Mouse (Mus musculus): ENCODE data around the gene Entpd8.
A peak's percentile ranks its signal among the peaks of the same experiment; 100 is the strongest.

Entpd8 gene

DNA sequence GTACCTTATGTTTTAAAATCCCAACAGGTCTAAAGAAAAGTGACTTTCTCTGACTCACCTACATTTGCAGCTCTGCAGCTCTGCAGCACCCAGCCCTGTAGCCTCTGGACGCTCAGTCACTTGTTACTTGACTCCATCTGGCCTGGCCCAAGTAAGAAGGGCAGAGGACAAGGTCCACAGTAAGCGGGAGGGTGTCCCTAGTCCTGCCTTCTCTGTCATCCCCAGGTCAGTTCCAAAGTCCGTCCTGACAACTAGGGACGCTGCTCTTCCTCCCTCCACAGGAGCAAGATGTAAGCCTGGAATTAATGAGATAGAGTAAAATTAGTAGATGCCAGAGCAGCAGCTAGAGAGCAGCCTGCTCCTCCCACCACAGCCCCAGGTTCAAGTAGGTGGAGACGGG is at the start of gene Entpd8:
Entpd8 (plus strand) TSS at position 229 of the 400 bp plus-strand sequence.
- DNase-seq: peak; percentile 92

DNA sequence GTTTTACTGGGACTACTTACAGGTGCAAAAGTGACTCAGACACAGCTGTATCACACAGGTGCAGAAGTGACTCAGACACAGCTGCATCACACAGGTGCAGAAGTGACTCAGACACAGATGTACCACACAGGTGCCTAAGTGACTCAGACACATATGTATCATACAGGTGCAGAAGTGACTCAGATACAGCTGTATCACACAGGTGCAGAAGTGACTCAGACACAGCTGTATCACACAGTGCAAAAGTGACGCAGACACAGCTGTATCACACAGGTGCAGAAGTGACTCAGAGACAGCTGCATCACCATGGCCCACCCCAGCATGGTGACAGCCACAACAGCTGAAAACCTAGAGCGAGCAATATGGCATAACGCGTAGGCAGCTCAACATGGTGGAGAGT is 45.1 kb upstream of the Entpd8 start:
- no peak for DNase-seq

DNA sequence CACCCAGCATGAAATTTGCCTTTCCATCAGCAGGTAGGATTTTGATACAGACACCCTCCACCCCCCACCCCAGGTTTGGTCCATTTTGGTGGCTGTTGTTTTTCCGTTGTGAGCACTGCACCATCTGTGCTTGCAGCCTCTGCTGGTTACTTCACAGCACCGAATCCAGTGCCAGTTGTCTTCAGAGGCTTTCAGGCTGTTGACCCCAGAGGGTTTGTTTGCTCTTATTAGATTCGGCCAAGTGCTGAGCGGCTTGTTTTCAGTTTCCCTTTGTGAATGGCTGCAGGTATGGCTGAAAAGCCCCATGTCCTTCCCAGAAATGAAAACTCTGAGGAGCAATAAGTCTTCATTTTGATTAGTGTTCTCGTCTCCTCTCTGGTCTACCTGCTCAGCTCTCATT is 40.0 kb upstream of the Entpd8 start:
- no peak for DNase-seq

DNA sequence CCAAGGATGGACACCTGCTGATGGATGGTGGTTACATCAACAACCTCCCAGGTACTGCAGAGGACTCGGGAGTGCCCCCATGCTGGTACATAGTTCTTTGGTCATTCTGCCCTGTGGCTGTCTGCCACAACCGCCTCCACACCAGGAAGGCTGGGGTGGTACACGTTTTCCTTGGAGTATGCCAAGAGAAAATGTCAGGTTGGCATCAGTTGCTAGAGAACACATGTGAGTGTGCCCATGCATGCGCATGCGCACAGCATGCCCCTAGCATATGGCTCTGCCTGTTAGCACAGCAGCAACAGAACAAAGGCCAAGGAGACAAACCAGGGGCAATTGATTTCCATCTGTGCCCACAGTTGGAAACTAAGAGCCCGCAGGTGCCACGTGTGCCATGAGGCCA is 29.2 kb upstream of the Entpd8 start:
- DNase-seq: no peak

DNA sequence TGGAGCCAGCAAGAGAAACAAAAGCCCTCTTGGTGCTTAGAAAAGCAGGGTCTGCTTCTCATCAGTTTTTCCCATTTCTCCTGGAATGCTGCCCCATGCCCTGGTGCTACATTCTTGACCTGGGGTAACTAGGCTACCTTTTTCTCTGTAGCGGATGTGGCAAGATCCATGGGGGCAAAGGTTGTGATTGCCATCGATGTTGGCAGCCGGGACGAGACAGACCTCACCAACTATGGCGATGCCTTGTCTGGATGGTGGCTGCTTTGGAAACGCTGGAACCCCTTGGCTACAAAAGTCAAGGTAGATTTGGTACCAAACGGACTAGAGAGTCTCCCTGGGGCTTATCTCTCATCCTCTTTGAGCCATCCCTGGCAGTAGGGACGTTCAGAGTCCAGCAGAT is 28.7 kb upstream of the Entpd8 start:
- DNase-seq: no peak

DNA sequence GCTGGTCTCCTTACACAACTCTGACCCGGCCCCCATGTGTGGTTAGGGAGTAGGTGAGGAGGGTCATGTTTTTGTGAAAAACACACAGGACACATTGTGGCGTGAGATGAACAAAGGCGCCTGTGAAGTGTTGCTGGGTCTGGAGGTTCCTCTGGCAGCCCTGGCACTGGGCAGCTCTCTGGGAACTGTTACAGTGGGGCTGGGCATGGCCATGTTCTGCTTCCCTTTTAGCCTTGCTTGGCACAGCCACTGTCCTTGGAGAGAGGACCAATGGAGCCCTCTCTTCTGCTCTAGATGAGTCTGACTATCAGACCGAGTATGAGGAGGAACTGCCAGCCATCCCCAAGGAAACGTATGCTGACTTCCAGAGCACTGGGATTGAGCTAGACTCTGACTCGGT is 27.0 kb upstream of the Entpd8 start:
- no peak for DNase-seq

DNA sequence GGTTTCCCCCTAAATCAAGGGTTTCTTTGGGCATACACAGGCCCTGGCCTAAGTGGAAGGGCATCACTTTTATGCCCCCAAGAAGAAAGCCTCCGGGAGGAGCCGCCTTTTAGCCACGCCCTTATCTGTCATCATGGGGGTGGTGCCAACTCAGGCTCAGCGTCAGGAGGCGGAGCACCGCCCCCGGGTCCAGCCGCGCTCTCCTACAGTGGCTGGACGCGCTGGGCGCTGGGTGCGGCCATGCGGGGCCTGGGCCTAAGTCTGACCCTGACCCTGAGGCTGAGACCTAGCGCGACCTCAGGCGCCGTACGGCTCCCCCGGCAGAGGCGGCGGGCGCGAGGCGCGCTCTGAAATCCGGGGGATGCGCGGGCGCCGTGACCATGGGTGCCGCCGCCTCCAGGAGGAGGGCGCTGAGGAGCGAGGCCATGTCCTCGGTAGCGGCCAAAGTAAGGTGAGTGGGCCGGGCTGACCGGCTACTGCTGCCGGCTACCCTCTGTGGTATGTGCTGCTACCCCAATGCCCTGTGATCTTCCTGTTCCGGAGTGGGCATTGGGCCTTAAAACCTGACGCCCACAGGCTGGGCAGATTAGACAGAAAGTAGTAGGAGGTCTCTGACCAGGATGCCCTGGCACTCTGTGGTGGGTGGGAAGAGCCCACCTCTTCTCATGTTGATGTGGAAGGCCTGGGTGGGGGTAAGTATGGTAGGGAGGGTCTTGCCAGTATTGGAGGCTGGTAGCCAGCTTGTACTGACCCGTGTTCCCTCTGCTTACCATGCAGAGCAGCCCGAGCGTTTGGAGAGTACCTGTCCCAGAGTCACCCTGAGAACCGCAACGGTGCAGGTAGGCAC is 25.7 kb upstream of the Entpd8 start, which contains the start of gene Nsmf:
Nsmf (plus strand) TSS at position 135 of the 847 bp plus-strand sequence.
- DNase-seq: peak; percentile 89

DNA sequence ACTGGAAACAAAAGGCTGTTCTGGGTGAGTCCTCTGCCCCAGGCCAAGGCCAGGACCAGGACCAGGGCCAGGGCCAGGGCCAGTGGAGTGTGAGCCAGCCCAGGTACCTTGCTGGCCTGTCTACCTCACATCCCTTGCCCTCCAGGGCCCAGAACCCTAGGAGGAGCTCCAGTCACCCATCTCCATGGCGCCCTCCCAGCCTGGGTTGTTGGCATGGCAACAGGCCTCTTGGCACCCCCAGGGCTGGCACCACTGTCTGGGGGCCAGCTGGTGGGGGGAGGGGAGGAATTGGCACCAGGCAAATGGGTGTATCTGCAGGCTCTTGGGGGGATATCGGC is 25.1 kb upstream of the Entpd8 start:
- peak; percentile 29 for DNase-seq

DNA sequence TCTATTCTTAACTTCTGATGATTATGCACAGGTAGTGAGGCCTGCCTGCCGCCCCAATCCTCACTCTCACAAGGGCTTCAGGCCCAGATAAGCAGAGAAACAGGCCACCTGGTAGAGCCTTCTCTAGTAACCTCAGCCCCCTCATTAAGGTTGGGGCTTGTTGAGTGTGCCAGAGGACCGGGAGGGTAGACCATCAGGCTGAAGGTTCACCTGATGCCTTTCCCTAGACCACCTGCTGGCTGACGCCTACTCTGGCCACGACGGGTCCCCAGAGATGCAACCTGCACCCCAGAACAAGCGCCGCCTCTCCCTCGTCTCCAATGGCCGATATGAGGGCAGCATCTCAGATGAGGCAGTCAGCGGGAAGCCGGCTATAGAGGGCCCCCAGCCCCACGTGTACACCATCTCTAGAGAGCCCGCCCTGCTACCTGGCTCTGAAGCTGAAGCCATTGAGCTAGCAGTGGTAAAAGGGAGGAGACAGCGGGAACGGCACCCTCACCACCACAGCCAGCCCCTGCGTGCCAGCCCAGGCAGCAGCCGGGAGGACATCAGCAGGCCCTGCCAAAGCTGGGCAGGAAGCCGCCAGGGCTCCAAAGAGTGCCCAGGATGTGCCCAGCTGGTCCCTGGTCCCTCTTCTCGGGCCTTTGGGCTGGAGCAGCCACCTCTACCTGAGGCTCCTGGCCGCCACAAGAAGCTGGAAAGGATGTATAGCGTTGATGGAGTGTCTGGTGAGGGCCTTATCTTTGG is 24.5 kb upstream of the Entpd8 start:
- DNase-seq: no peak

DNA sequence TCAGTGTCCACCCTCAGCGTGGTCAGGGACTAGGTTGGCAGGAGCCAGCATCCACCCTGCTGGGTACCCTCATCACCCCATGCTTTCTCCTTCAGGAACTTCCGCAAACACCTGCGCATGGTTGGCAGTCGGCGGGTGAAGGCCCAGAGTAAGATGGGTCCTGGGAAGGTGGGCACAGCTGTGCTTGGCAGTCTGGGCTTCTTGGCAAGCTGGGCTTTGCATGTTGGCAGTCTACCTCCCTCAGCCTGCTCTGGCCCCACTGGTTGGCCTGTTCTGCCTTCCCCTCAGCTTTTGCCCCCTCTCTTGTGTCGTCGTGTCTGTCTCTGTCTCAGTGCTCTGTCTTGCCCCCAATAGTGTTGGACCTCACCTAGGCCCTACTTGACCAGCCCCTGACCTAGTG is 21.2 kb upstream of the Entpd8 start:
- no peak for DNase-seq

DNA sequence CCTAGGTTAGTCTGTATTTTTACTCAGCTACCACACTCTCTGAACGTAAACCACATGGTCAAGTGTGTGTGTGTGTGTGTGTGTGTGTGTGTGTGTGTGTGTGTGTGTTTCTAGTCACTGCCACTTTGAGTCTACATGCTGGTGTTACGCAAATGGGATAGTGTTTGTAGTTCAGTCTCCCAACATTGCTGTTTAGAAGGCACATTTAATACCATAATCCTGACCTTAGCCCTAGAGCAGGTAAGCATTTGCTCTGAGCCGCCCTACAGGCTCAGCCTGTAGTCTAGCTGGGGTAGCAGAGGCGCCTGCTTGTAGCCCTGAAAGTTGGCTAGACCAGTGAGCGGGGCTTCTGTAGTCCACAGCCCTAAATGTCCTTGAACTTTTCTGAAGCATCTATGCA is 16.6 kb upstream of the Entpd8 start:
- no peak for DNase-seq

DNA sequence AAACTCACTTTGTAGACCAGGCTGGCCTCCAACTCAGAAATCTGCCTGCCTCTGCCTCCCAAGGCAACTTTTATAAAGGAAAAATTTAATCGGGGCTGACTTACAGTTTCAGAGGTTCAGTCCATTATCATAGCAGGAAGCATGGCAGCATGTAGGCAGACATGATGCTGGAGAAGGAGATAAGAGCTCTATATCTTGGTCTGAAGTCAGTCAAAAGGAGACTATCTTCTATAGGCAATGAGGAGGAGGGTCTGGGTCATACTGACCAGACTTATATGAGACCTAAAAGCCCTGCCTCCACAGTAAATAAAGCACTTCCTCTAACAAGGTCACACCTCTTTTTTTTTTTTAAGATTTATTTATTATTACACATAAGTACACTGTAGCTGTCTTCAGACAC is 15.8 kb upstream of the Entpd8 start:
- DNase-seq: no peak

DNA sequence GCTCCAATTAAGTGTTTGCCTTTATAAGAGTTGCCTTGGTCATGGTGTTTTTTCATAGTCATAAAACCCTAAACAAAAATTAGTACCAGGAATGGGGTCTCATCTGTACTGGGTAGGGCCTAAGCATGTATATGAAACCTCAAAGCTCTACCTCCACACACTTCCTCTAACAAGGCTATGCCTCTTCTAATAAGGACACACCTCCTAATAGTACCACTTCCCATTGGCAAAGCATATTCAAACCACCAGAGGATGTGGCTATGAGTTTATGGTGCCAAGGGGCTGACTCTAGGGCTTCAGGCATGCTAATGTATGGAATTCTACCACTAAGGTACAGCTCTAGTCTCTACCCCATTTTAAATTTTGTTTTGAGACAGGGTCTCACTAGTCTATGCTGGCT is 14.6 kb upstream of the Entpd8 start:
- no peak for DNase-seq

DNA sequence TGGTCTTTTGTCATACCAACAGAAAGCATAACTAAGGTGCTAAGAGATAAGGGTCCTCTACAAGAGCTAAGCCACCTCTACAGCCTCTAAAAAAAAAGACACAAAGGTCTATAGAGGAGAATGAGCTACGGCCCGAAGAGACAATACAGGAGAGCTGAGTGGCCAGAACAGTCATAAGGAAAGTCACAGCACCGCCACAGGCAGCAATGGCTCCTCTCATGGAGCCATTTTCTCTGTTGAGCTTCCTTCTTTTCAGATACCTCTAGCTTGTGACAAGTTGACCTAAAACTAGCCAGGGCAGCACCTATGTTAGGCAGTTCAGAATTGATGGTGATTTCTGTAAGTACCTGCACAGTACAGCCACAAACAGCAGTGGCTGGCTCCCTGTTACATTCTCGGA is 13.6 kb upstream of the Entpd8 start:
- no peak for DNase-seq

DNA sequence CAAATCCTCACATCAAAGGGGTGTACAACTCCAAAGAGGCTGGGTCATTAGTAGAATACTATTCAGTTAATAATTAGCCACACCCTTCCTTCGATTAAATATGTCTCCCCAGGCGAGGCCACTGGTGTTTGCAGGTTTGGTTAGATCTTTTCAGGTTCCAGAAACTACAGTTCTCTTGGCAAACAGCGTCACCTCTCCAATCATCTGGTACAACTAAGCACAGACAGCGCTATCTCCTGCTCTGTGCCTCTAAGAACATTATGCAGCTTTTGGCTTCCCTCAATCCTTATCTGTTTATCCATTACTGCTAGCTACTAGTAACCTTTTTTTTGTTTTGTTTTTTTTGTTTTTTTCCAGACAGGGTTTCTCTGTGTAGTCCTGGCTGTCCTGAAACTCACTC is 10.6 kb upstream of the Entpd8 start:
- DNase-seq: no peak

DNA sequence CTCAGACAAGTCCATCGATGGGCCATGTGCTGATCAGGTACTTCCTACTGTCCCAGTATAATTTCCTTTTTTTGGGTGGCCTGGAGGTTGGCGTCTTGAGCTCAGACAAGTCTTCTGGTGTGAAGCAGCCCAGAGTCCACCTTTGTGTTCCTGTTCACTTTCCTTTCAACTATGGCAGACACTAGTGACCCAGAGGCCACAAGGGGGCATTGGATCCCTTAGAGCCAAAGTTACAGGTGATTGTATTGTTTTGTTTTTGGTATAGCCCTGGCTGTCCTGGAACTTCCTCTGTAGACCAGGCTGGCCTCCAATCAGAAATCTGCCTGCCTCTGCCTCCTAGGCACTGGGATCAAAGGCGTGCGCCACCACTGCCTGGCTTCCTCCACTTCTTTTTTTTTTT is 7.7 kb upstream of the Entpd8 start:
- no peak for DNase-seq

DNA sequence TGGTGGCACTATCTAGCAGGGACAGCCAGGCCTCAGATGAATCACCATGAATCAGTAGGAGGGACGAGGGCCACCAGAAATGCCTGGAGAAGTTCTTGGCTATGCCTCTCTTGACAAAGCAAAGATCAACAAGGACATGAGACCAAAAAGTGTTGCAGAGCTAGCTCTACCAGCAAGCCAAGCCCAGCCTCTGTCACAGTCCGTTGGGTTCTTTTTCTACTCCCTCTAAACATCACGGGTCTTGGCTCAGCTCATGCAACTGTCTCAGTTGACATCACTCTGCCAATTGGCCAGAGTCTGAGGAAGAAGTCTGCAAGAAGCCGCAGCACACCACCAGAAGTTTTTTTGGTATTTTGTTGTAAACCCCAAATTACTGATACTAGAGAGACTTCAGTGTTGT is 4.6 kb upstream of the Entpd8 start:
- peak; percentile 90 for DNase-seq

DNA sequence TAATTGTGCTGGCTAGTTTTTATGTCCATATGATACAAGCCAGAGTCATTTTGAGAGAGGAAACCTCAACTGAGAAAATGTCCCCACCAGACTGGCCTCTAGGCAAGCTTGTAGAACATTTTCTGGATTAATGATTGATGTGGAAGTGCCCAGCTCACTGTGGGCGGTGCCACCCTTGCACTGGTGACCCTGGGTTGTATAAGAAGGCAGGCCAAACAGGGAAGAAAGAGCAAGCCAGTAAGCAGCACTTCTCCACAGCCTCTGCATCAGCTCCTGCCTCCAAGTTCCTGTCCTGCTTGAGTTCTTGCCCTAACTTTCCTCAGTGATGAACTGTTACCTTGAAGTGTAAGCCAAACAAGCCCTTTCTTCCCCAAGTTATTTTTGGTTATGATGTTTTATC is 1.1 kb upstream of the Entpd8 start:
- DNase-seq: peak; percentile 93

DNA sequence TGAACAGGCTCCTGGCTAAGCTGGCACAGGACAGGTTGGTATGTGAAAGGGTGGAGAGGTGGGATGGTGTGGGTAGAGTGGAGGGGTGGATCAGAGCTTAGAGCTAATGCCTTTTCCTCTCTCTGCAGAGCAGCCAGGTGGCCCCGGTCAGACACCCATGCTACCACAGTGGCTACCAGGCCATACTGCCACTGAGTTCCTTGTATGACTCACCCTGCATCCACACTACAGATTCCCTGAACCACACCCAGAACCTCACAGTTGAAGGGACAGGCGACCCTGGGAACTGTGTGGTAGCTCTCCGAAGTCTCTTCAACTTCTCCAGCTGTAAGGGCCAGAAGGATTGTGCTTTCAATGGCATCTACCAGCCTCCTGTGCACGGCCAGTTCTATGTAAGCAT is 3.6 kb downstream of the Entpd8 start:
- no peak for DNase-seq

DNA sequence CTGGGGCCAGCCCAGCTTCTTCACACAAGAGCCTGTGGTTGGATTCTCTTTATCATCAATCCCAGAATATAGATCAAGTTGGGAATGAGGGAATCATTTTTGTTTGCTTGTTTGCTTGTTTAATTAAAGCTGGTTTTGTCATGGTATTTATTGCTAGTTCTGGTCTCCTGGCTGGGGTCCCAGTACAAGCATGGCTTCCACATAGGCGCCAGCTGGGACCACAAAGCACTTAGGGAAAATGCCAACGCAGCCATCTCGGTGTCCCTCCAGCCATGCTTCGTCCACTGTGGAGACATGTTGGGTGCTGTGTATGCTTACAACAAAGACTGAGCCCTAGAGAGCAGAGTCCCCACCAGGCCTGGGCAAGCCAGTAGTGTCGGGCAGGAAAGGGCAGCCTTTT is 5.5 kb downstream of the Entpd8 start:
- no peak for DNase-seq

DNA sequence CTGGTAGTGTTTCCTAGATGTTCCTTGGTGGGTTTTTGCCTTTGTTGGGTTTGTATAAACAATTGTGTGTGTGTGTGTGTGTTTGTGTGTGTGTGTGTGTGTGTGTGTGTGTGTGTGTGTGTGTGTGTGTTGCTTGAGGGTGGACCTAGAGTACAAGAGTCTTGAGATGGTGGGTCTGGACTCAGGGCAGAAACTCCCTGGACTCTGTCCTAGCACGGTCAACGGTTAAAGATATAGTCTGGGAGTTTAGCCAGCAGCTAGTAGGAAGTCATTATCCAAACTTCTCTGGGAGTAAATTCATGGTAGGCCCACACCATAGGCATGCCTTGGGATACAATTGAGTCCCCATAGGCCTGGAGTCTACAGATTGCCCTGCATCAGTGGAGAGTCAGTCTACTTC is 7.7 kb downstream of the Entpd8 start:
- DNase-seq: peak; percentile 47

DNA sequence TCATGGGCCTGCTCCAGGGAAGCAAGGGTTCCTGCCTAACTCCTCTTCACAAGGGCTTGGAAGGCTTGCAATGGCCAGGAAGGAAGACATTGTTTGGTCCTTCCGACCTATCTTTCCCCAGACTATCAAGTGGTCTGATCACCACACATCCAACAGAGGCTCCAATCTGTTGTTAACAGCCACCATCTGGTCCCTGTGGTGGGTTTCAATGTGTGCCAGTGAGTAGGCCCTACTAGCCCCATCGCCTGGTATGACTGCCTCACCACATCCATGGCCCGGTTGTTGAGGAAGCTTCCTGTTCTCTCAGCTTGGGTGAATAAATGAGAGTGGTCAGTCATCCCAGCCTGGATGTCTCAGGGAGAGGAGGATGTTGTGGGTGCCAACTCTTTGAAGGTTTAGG is 8.5 kb downstream of the Entpd8 start:
- DNase-seq: no peak

DNA sequence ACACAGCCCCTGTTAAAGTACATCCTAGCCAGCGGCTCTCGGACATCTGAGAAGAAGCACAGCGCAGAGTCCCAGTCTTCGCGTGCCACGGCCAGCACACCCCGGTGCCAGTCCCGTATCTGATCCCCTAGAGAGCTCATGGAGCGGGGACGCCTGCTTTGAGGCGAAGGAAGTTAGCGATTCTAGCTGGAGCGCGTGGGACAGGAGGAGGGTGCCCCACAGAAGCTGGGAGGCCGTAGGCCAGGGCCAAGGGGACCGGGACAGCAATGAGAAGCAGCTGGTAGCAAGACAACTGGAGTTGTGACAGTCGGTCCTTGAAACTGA is 14.6 kb downstream of the Entpd8 start:
- DNase-seq: no peak

DNA sequence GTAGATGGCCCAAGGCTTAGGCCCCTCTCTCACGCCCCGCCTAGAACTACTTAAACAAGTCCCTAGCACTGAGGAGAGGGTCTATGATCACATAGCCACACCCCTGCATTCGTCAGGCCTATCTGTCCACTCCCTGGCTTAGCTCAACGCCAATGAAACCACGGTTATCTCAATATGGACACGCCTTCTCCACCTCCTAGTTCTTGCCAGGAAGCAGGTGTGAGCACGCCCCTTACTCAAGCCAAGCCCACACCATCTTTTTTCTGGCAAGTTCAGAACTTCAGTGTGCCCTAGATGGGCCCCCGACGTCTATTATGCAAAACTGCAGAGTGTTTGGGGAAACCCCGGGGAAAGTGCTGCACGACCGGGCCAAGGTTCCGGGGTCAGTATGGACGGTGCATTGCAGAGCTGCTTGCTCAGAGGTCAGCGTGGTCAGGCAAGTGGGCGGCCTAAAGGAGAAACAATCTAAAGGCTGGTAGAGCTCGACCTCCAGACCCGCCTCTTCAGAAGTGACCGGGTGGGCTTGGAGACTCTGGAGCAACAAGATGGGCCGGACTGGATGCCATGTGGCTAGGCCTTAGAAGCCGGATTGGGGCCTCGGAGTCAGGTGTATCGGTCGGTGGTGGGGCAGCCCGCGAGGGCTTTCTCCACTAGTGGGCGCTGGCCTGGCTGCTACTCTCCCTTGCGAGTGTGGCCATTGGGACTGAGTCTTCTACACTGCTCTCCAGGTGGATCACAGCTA is 15.2 kb downstream of the Entpd8 start, which contains the start of gene Noxa1:
Noxa1 (minus strand) TSS at position 41 of the 742 bp plus-strand sequence.
- DNase-seq: no peak
